Mouse (Mus musculus) heart, embryonic 16.5 days (tissue): ENCODE results near the gene Slc22a15. TPM values are rescaled to one million over a fixed set of nuclear protein-coding genes. Genes with fewer than 3 reads are reported as not detected.
"Not testable (repeated sequence)": the region's sequence is repeated elsewhere in the genome, so short reads cannot be mapped to it uniquely, and the experiment has no call there.

Source experiments
- ATAC-seq: fragments of 200-750 bp; cut with Nextera tagmentation; replicated peaks from 2 replicates; pipeline ENCODE4 v1.8.0; 2017; ENCODE audit warnings: moderate number of reproducible peaks; ENCODE audit not compliant: insufficient read depth, low FRiP score; ENCODE audit errors: extremely low read depth
- H3K27ac ChIP-seq: fragments of 300-500 bp; sonication (generic); 2 replicates; pipeline ENCODE4 v1.5.1; 2014; ENCODE audit warnings: mild to moderate bottlenecking, low read length, control low read depth, moderate library complexity
- H3K27me3 ChIP-seq: fragments of 300-500 bp; sonication (generic); 2 replicates; pipeline ENCODE4 v1.6.1; 2014; ENCODE audit warnings: low read length, mixed read lengths; ENCODE audit not compliant: control insufficient read depth, insufficient read depth
- H3K36me3 ChIP-seq: fragments of 300-500 bp; sonication (generic); 2 replicates; pipeline ENCODE4 v1.6.1; 2014; ENCODE audit not compliant: control insufficient read depth, insufficient read depth
- H3K4me1 ChIP-seq: fragments of 300-500 bp; sonication (generic); 2 replicates; pipeline ENCODE4 v1.6.1; 2014; ENCODE audit warnings: low read length, mixed read lengths; ENCODE audit not compliant: control insufficient read depth, insufficient read depth
- H3K4me2 ChIP-seq: fragments of 300-500 bp; sonication (generic); 2 replicates; pipeline ENCODE4 v1.6.1; 2014; ENCODE audit warnings: low read depth, mild to moderate bottlenecking, control low read depth, low read length
- H3K4me3 ChIP-seq: fragments of 300-500 bp; sonication (generic); 2 replicates; pipeline ENCODE4 v1.5.1; 2014; ENCODE audit warnings: mild to moderate bottlenecking, control low read depth, low read length
- H3K9ac ChIP-seq: fragments of 300-500 bp; sonication (generic); 2 replicates; pipeline ENCODE4 v1.6.1; 2014; ENCODE audit warnings: low read length, control low read depth
- H3K9me3 ChIP-seq: fragments of 300-500 bp; sonication (generic); replicated peaks from 2 replicates; pipeline ENCODE4 v1.6.1; 2016; ENCODE audit warnings: low read length; ENCODE audit not compliant: control insufficient read depth
- WGBS: fragments of 180-500 bp; shearing (Covaris S2); extraction: QIAGEN DNeasy Blood & Tissue Kit; methylation state at CpG from one replicate; pipeline ENCODE4 v1.1.7; 2014; 5-methylcytosine and 5-hydroxymethylcytosine counted together
- polyA plus RNA-seq: library from polyadenylated mRNA; unstranded; fragments of >200 nt; fragmentation: Nextera tagmentation; extraction: Ambion mirVana; gene quantifications from 2 replicates; pipeline ENCODE4 v1.2.1, GENCODE M21; 2015

Gene Slc22a15
- polyA plus RNA-seq, 1 experiment from 2014 or later: 3.5 TPM

GRCm38 (mm10) chr3:101820708-101821107, 103.5 kb downstream of the Slc22a15 start:
- not testable (repeated sequence) for H3K4me1 ChIP-seq, H3K9ac ChIP-seq, ATAC-seq, H3K4me3 ChIP-seq, H3K27ac ChIP-seq, H3K4me2 ChIP-seq, H3K27me3 ChIP-seq, H3K36me3 ChIP-seq, H3K9me3 ChIP-seq
- 76% methylated on average over 3 of the region's 3 CpGs for WGBS

GRCm38 (mm10) chr3:101816006-101816405, 108.2 kb downstream of the Slc22a15 start:
- no peaks in the 10 kb centered on the region for H3K27me3 ChIP-seq
- no peak overlapping the region for H3K9ac ChIP-seq
- 71% methylated on average over 3 of the region's 3 CpGs for WGBS
- H3K27ac ChIP-seq: no peak overlapping the region
- no peaks in the 10 kb centered on the region for H3K9me3 ChIP-seq
- no peak overlapping the region for H3K4me3 ChIP-seq
- H3K4me2 ChIP-seq: no peak overlapping the region
- ATAC-seq: no peak
- no peaks in the 10 kb centered on the region for H3K36me3 ChIP-seq
- no peaks in the 10 kb centered on the region for H3K4me1 ChIP-seq

GRCm38 (mm10) chr3:101814790-101815189, 109.5 kb downstream of the Slc22a15 start:
- Histone ChIP-seq H3K4me2 (no peak overlapping the region), H3K9me3 (no peaks in the 10 kb centered on the region), H3K4me3 (no peak overlapping the region), H3K27ac (no peak overlapping the region), H3K27me3 (no peaks in the 10 kb centered on the region), H3K36me3 (no peaks in the 10 kb centered on the region), H3K9ac (no peak overlapping the region), H3K4me1 (no peaks in the 10 kb centered on the region)
- WGBS: 79% methylated on average over 9 of the region's 9 CpGs
- no peak for ATAC-seq

- peaks cover 7% of the 10 kb centered on the region for H3K4me1 ChIP-seq
- no peaks in the 10 kb centered on the region for H3K9me3 ChIP-seq
- 63% methylated on average over 10 of the region's 10 CpGs for whole genome bisulfite sequencing
- no peak overlapping the region for H3K4me3 ChIP-seq
- no peaks in the 10 kb centered on the region for H3K36me3 ChIP-seq
- H3K27me3 ChIP-seq: no peaks in the 10 kb centered on the region
- no peak overlapping the region for H3K27ac ChIP-seq
- H3K4me2 ChIP-seq: no peak overlapping the region
- H3K9ac ChIP-seq: no peak overlapping the region
- peak; percentile 63 for ATAC-seq
Observed at GRCm38 (mm10) chr3:101812341-101812962, 111.8 kb downstream of the Slc22a15 start.

- Histone ChIP-seq H3K9me3 (no peaks in the 10 kb centered on the region), H3K4me3 (no peak overlapping the region), H3K4me2 (no peak overlapping the region), H3K36me3 (no peaks in the 10 kb centered on the region), H3K9ac (no peak overlapping the region), H3K4me1 (peaks cover 12% of the 10 kb centered on the region), H3K27me3 (no peaks in the 10 kb centered on the region), H3K27ac (no peak overlapping the region)
- ATAC-seq: no peak
- WGBS: 58% methylated on average over 4 of the region's 4 CpGs
Observed at GRCm38 (mm10) chr3:101811931-101812330, 112.3 kb downstream of the Slc22a15 start.

GRCm38 (mm10) chr3:101807646-101808045, 116.6 kb downstream of the Slc22a15 start:
- no peak for ATAC-seq
- Histone ChIP-seq H3K27me3 (no peaks in the 10 kb centered on the region), H3K27ac (peak overlapping the region; percentile 0; the same call in 1 of the 2 replicates), H3K9ac (0 out of 2 replicates have a peak overlapping the region, but pooled peaks have one; percentile 9), H3K9me3 (no peaks in the 10 kb centered on the region), H3K4me2 (no peak overlapping the region), H3K36me3 (no peaks in the 10 kb centered on the region), H3K4me3 (no peak overlapping the region), H3K4me1 (peaks cover 44% of the 10 kb centered on the region)
- WGBS: 52% methylated on average over 6 of the region's 6 CpGs

GRCm38 (mm10) chr3:101806941-101807340, 117.3 kb downstream of the Slc22a15 start:
- Histone ChIP-seq H3K36me3 (no peaks in the 10 kb centered on the region), H3K9me3 (no peaks in the 10 kb centered on the region), H3K27me3 (no peaks in the 10 kb centered on the region), H3K4me1 (peaks cover 46% of the 10 kb centered on the region), H3K4me2 (0 out of 2 replicates have a peak overlapping the region, but pooled peaks have one; percentile 15), H3K9ac (peak overlapping the region; percentile 50), H3K4me3 (no peak overlapping the region), H3K27ac (peak overlapping the region; percentile 25; the same call in 1 of the 2 replicates)
- ATAC-seq: no peak
- 46% methylated on average over 4 of the region's 4 CpGs for WGBS

GRCm38 (mm10) chr3:101806149-101806548, 118.1 kb downstream of the Slc22a15 start:
- no peaks in the 10 kb centered on the region for H3K9me3 ChIP-seq
- peak overlapping the region; percentile 98 for H3K27ac ChIP-seq
- H3K4me2 ChIP-seq: peak overlapping the region; percentile 29; the same call in 1 of the 2 replicates
- H3K27me3 ChIP-seq: no peaks in the 10 kb centered on the region
- peaks cover 50% of the 10 kb centered on the region for H3K4me1 ChIP-seq
- H3K36me3 ChIP-seq: no peaks in the 10 kb centered on the region
- 8% methylated on average over 16 of the region's 16 CpGs for WGBS
- peak; percentile 78 for ATAC-seq
- H3K4me3 ChIP-seq: no peak overlapping the region
- peak overlapping the region; percentile 41; the same call in 1 of the 2 replicates for H3K9ac ChIP-seq
